Mouse (Mus musculus) lung, embryonic 14.5 days (tissue): ENCODE results near the gene Phldb2. TPM values are rescaled to one million over a fixed set of nuclear protein-coding genes. Genes with fewer than 3 reads are reported as not detected.

ENCODE experiments used
- ATAC-seq: fragments of 200-750 bp; cut with Nextera tagmentation; 2 replicates; pipeline ENCODE4 v1.8.0; 2017; ENCODE audit warnings: mild to moderate bottlenecking, moderate TSS enrichment, moderate library complexity; ENCODE audit not compliant: insufficient read depth
- DNase-seq: peaks from one replicate; pipeline ENCODE4 v3.0.0-alpha.2; 2015
- H3K27ac ChIP-seq: fragments of 300-500 bp; sonication (generic); 2 replicates; pipeline ENCODE4 v1.5.1; 2014; ENCODE audit warnings: low read depth, mild to moderate bottlenecking, moderate library complexity
- H3K27me3 ChIP-seq: fragments of 300-500 bp; sonication (generic); 2 replicates; pipeline ENCODE4 v1.6.1; 2014; ENCODE audit warnings: low read length, control low read depth; ENCODE audit not compliant: insufficient read depth
- H3K36me3 ChIP-seq: fragments of 300-500 bp; sonication (generic); 2 replicates; pipeline ENCODE4 v1.6.1; 2014; ENCODE audit warnings: control low read depth; ENCODE audit not compliant: insufficient read depth
- H3K4me1 ChIP-seq: fragments of 300-500 bp; sonication (generic); 2 replicates; pipeline ENCODE4 v1.6.1; 2014; ENCODE audit warnings: antibody characterized with exemption, control low read depth; ENCODE audit not compliant: insufficient read depth
- H3K4me2 ChIP-seq: fragments of 300-500 bp; sonication (generic); 2 replicates; pipeline ENCODE4 v1.6.1; 2014; ENCODE audit warnings: mild to moderate bottlenecking
- H3K4me3 ChIP-seq: fragments of 300-500 bp; sonication (generic); 2 replicates; pipeline ENCODE4 v1.5.1; 2014; ENCODE audit warnings: low read depth, low read length
- H3K9ac ChIP-seq: fragments of 300-500 bp; sonication (generic); 2 replicates; pipeline ENCODE4 v1.6.1; 2014
- H3K9me3 ChIP-seq: fragments of 300-500 bp; sonication (generic); 2 replicates; pipeline ENCODE4 v1.6.1; 2016; ENCODE audit warnings: low read depth, low read length, control low read depth
- CTCF ChIP-seq: IDR thresholded peaks from 2 replicates; pipeline ENCODE4 v1.5.1; 2016; ENCODE audit warnings: antibody characterized with exemption, low read depth
- WGBS: fragments of 180-500 bp; shearing (Covaris S2); extraction: QIAGEN DNeasy Blood & Tissue Kit; methylation state at CpG from one replicate; pipeline ENCODE4 v1.1.7; 2014; 5-methylcytosine and 5-hydroxymethylcytosine counted together
- polyA plus RNA-seq: library from polyadenylated mRNA; unstranded; fragments of >200 nt; fragmentation: Nextera tagmentation; extraction: Ambion mirVana; gene quantifications from 2 replicates; pipeline ENCODE4 v1.2.1, GENCODE M21; 2014

Gene Phldb2
- polyA plus RNA-seq, 1 experiment from 2014 or later = 48.0 TPM

DNA sequence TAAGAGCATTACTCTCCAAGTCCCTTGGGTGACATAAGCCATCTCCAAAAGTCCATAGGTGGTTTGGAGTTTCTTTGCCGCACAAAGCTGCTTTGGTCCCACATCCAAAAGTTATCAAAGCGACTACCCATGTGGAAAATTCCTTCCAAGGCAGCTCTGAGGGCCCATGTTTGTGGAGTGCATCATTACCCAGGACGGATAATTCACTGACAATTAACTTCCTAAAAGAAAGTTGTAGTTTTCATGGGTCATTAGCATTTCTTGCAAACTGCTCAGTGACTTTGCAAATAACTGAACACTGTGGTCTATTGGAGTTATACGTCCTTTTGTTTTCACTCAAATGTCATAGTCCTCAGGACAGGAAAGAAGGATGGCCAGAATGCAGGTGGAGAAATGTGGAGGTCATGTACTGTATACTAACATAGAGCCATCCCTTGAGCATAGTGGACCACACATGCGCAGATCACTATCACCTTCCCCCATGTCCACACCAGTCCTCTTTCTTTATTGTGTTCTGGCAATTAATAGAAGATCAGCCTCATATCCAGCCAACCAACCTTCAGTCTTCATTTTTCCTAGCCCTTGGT, 96.0 kb downstream of the Phldb2 start:
- no peak overlapping the region for H3K9ac ChIP-seq
- no peaks in the 10 kb centered on the region for H3K36me3 ChIP-seq
- DNase-seq = no peak
- TF ChIP-seq CTCF = no peak
- no peaks in the 10 kb centered on the region for H3K4me1 ChIP-seq
- no peaks in the 10 kb centered on the region for H3K27me3 ChIP-seq
- H3K27ac ChIP-seq = no peak overlapping the region
- H3K4me2 ChIP-seq = no peak overlapping the region
- no peak overlapping the region for H3K4me3 ChIP-seq
- no peaks in the 10 kb centered on the region for H3K9me3 ChIP-seq
- no peak for ATAC-seq
- 80% methylated on average over 5 of the region's 5 CpGs for WGBS

DNA sequence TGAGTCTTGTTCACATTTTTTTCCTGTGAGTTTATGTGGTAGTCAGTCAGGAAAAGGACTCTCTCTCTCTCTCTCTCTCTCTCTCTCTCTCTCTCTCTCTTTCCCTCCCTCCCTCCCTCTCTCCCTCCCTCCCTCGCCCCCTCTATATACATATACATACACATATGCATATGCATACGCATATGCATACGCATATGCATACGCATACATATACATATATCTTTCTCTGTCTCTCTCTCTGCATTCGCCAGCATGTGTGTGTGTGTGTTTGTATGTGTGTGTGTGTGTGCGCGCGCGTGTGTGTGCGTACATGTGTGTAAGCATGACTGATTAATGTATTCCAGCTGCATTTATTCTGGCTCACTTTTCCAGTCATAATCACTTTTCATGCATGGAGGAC, 98.9 kb downstream of the Phldb2 start:
- H3K27me3 ChIP-seq = no peaks in the 10 kb centered on the region
- no peak overlapping the region for H3K27ac ChIP-seq
- no peak for ATAC-seq
- no peaks in the 10 kb centered on the region for H3K36me3 ChIP-seq
- H3K4me2 ChIP-seq = no peak overlapping the region
- 72% methylated on average over 10 of the region's 10 CpGs for WGBS
- no peaks in the 10 kb centered on the region for H3K4me1 ChIP-seq
- H3K9me3 ChIP-seq = no peaks in the 10 kb centered on the region
- peak; percentile 48 for DNase-seq
- no peak for TF ChIP-seq CTCF
- H3K9ac ChIP-seq = no peak overlapping the region
- H3K4me3 ChIP-seq = no peak overlapping the region

DNA sequence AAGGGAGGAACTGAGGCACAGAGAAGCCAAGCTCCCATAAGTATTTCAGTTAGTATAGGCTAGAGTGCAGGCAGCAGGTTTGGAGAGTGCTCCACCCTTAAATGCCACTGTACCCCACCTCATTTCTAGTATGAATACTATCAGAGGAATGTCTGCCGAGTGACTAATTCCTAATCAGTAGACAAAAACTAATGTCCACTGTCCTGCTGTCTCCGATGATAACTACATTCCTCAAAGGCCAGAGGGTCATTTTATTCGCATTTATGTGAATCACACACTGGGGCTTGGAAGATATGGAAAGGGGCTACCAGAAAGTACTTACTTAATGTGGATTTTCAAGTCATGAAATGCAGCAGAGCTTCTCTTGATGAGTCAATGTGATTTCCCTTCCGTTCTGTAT, 104.4 kb downstream of the Phldb2 start:
- Histone ChIP-seq H3K4me1 (0 out of 2 replicates have a peak, but pooled peaks cover 4% of the 10 kb centered on the region), H3K4me3 (no peak overlapping the region), H3K27ac (no peak overlapping the region), H3K27me3 (no peaks in the 10 kb centered on the region), H3K9me3 (no peaks in the 10 kb centered on the region), H3K4me2 (no peak overlapping the region), H3K9ac (no peak overlapping the region), H3K36me3 (no peaks in the 10 kb centered on the region)
- WGBS = 55% methylated on average over 4 of the region's 4 CpGs
- no peak for ATAC-seq
- TF ChIP-seq CTCF = no peak
- no peak for DNase-seq

GRCm38 (mm10) chr16:45844875-45845274, 108.5 kb downstream of the Phldb2 start:
- Histone ChIP-seq H3K4me3 (peak overlapping the region; percentile 77), H3K4me1 (peaks cover 13% of the 10 kb centered on the region), H3K9me3 (no peaks in the 10 kb centered on the region), H3K27me3 (no peaks in the 10 kb centered on the region), H3K27ac (peak overlapping the region; percentile 93; the same call in 1 of the 2 replicates), H3K4me2 (peak overlapping the region; percentile 67), H3K9ac (peak overlapping the region; percentile 93), H3K36me3 (no peaks in the 10 kb centered on the region)
- ATAC-seq (no peak), DNase-seq (peak; percentile 28)
- WGBS = 18% methylated on average over 10 of the region's 10 CpGs
- no peak for TF ChIP-seq CTCF

DNA sequence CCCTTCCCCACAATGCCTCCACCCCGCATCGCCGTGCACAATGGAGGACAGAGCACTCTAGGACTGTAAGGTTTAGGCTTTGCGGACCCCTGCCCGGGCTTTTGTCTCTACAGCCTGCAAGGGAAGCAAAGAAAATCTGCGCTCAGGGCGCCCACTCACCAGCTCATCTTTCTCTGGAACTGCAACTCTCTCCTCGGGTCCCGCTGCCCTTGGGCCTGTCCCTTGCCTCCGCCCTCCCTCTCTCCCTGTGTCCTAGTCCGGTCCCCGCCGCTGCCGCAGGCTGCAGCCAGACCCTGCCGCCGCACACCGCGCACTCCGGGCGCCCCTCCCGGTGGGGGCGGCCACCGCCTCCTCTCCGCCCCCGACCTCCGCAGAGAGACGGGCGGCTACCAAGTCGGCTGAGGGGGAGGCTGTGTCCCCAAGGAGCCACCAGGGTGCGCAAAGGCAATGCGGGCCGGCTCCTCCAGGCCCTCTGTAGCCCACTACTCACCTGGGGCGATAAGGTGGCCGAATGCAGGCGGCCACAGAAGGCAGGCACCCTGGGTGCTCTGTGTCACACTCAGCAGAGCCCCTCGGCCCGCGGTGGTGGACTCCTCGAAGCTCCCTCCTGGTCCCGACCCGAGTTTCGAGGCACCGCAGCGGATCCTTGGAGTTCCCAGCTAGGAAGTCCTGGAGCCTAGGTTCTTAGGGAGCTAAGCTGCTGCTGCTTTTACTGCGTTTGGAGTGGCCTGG, 109.2 kb downstream of the Phldb2 start:
- peak; percentile 82 for TF ChIP-seq CTCF
- Histone ChIP-seq H3K36me3 (no peaks in the 10 kb centered on the region), H3K27ac (peak overlapping the region; percentile 93), H3K9me3 (no peaks in the 10 kb centered on the region), H3K9ac (peak overlapping the region; percentile 93), H3K27me3 (no peaks in the 10 kb centered on the region), H3K4me2 (peak overlapping the region; percentile 67), H3K4me3 (peak overlapping the region; percentile 77), H3K4me1 (peaks cover 17% of the 10 kb centered on the region)
- WGBS = under 1% methylated on average over 45 of the region's 45 CpGs
- ATAC-seq = peak; percentile 96
- DNase-seq = peak; percentile 94

DNA sequence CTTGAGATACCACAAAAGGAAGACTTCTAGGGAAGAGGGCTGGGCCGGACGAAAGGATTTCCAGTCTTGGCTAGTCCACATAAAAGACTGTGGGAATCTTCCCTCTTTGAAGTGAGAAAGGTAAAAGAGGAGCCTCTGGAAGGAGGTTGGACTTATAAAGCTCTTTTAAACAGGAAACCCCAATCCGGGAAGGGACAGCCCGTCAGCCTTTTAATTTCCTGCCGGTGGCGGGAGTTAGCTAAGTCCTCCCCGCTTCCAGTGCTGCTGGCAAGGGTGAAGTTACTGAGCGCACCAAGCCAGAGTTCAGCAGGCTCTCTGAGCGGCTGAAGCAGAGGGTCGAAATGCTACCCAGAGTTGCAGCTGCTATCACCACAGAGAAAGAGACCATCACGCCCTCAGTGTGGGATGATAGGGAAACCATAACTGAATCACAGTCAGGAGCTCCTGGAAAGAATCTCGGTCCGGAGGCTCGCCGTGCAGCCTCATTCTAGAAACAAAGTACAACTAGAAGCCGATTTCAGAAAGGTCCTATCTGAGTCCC, 110.0 kb downstream of the Phldb2 start:
- TF ChIP-seq CTCF = no peak
- DNase-seq (peak; percentile 83), ATAC-seq (peak; percentile 22; the same call in 1 of the 2 replicates)
- Histone ChIP-seq H3K27me3 (no peaks in the 10 kb centered on the region), H3K4me1 (peaks cover 20% of the 10 kb centered on the region), H3K27ac (peak overlapping the region; percentile 93), H3K9me3 (no peaks in the 10 kb centered on the region), H3K9ac (peak overlapping the region; percentile 93), H3K36me3 (no peaks in the 10 kb centered on the region), H3K4me3 (peak overlapping the region; percentile 77), H3K4me2 (peak overlapping the region; percentile 67)
- under 1% methylated on average over 16 of the region's 16 CpGs for WGBS

GRCm38 (mm10) chr16:45842440-45842839, 111.0 kb downstream of the Phldb2 start:
- ATAC-seq (no peak), DNase-seq (peak; percentile 35)
- Histone ChIP-seq H3K9ac (peak overlapping the region; percentile 93), H3K9me3 (no peaks in the 10 kb centered on the region), H3K27ac (peak overlapping the region; percentile 21; the same call in 1 of the 2 replicates), H3K4me1 (peaks cover 20% of the 10 kb centered on the region), H3K4me2 (peak overlapping the region; percentile 67), H3K4me3 (peak overlapping the region; percentile 77), H3K27me3 (no peaks in the 10 kb centered on the region), H3K36me3 (no peaks in the 10 kb centered on the region)
- WGBS = 24% methylated on average over 4 of the region's 4 CpGs
- TF ChIP-seq CTCF = no peak
